Mouse (Mus musculus) embryonic facial prominence, embryonic 13.5 days (tissue): ENCODE results near the gene Efnb2. TPM values are rescaled to one million over a fixed set of nuclear protein-coding genes. Genes with fewer than 3 reads are reported as not detected.

Experiments
- ATAC-seq: fragments of 200-750 bp; cut with Nextera tagmentation; 2 replicates; pipeline ENCODE4 v1.8.0; 2017; ENCODE audit warnings: low read depth; ENCODE audit not compliant: insufficient number of reproducible peaks, insufficient read depth, low FRiP score, low TSS enrichment
- H3K27ac ChIP-seq: fragments of 300-500 bp; sonication (generic); 2 replicates; pipeline ENCODE4 v1.5.1; 2015; ENCODE audit warnings: moderate library complexity, mild to moderate bottlenecking, inconsistent platforms
- H3K27me3 ChIP-seq: fragments of 300-500 bp; sonication (generic); 2 replicates; pipeline ENCODE4 v1.6.1; 2015; ENCODE audit warnings: mild to moderate bottlenecking, inconsistent platforms
- H3K36me3 ChIP-seq: fragments of 300-500 bp; sonication (generic); 2 replicates; pipeline ENCODE4 v1.6.1; 2015; ENCODE audit warnings: mild to moderate bottlenecking, inconsistent platforms
- H3K4me1 ChIP-seq: fragments of 300-500 bp; sonication (generic); 2 replicates; pipeline ENCODE4 v1.6.1; 2015; ENCODE audit warnings: inconsistent platforms
- H3K4me2 ChIP-seq: fragments of 300-500 bp; sonication (generic); 2 replicates; pipeline ENCODE4 v1.6.1; 2015; ENCODE audit warnings: moderate library complexity, mild to moderate bottlenecking, inconsistent platforms
- H3K4me3 ChIP-seq: fragments of 300-500 bp; sonication (generic); 2 replicates; pipeline ENCODE4 v1.5.1; 2015; ENCODE audit warnings: mild to moderate bottlenecking, inconsistent platforms
- H3K9ac ChIP-seq: fragments of 300-500 bp; sonication (generic); 2 replicates; pipeline ENCODE4 v1.6.1; 2015; ENCODE audit warnings: mild to moderate bottlenecking, inconsistent platforms
- H3K9me3 ChIP-seq: fragments of 300-500 bp; sonication (generic); 2 replicates; pipeline ENCODE4 v1.6.1; 2016; ENCODE audit warnings: inconsistent platforms
- WGBS: fragments of 180-500 bp; shearing (Covaris S2); methylation state at CpG from one replicate; pipeline ENCODE4 v1.1.7; 2015; ENCODE audit warnings: mixed read lengths; 5-methylcytosine and 5-hydroxymethylcytosine counted together
- microRNA-seq: library from miRNA; unstranded; fragments of <30 nt; microRNA quantifications from one replicate; pipeline ENCODE4, GENCODE M21; 2016
- polyA plus RNA-seq: library from polyadenylated mRNA; unstranded; fragments of >200 nt; fragmentation: Nextera tagmentation; extraction: Ambion mirVana; gene quantifications from 2 replicates; pipeline ENCODE4 v1.2.1, GENCODE M21; 2015

Efnb2 gene
- polyA plus RNA-seq, 1 experiment from 2014 or later, result 37.1 TPM

GRCm38 (mm10) chr8:8577770-8578303, 83.2 kb downstream of the Efnb2 start:
- Histone ChIP-seq H3K4me3 (no peak overlapping the region), H3K36me3 (no peaks in the 10 kb centered on the region), H3K9me3 (no peaks in the 10 kb centered on the region), H3K27ac (no peak overlapping the region), H3K4me1 (0 out of 2 replicates have a peak, but pooled peaks cover 10% of the 10 kb centered on the region), H3K4me2 (no peak overlapping the region), H3K27me3 (no peaks in the 10 kb centered on the region), H3K9ac (no peak overlapping the region)
- WGBS, result 81% methylated on average over 11 of the region's 11 CpGs
- no peak; the same call in 1 of the 2 replicates for ATAC-seq

DNA sequence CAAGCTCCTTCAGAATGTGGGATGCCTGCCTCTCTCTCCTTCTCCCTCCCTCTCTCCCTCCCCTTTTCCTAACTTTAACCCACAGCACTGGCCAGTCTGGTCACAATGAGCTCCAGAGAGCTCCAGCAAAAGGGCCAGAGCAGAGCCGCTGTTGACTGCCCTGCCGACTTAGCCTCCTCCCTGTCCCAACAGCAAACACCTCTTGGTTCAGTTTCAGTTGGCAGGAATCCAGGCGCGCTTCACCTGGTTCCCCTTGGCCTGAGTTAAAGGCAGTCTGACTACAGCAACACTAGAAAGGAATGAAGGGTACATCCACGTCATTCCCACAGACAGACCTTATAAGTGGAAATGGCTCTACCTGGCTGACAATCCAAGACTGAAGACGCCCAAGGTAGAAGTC, 84.2 kb downstream of the Efnb2 start:
- no peak overlapping the region for H3K4me3 ChIP-seq
- ATAC-seq, result no peak
- no peak overlapping the region for H3K9ac ChIP-seq
- 0 out of 2 replicates have a peak, but pooled peaks cover 10% of the 10 kb centered on the region for H3K4me1 ChIP-seq
- H3K36me3 ChIP-seq, result no peaks in the 10 kb centered on the region
- 86% methylated on average over 6 of the region's 6 CpGs for WGBS
- H3K27ac ChIP-seq, result no peak overlapping the region
- H3K27me3 ChIP-seq, result no peaks in the 10 kb centered on the region
- H3K9me3 ChIP-seq, result no peaks in the 10 kb centered on the region
- no peak overlapping the region for H3K4me2 ChIP-seq

GRCm38 (mm10) chr8:8576286-8576685, 84.8 kb downstream of the Efnb2 start:
- H3K27ac ChIP-seq, result no peak overlapping the region
- ATAC-seq, result no peak
- no peaks in the 10 kb centered on the region for H3K36me3 ChIP-seq
- 0 out of 2 replicates have a peak, but pooled peaks cover 10% of the 10 kb centered on the region for H3K4me1 ChIP-seq
- no peaks in the 10 kb centered on the region for H3K27me3 ChIP-seq
- H3K9me3 ChIP-seq, result no peaks in the 10 kb centered on the region
- H3K4me2 ChIP-seq, result no peak overlapping the region
- H3K4me3 ChIP-seq, result no peak overlapping the region
- 58% methylated on average over 6 of the region's 6 CpGs for WGBS
- H3K9ac ChIP-seq, result no peak overlapping the region

GRCm38 (mm10) chr8:8574521-8575499, 86.2 kb downstream of the Efnb2 start:
- 41% methylated on average over 19 of the region's 19 CpGs for WGBS
- Histone ChIP-seq H3K4me2 (no peak overlapping the region), H3K9me3 (no peaks in the 10 kb centered on the region), H3K4me3 (no peak overlapping the region), H3K4me1 (0 out of 2 replicates have a peak, but pooled peaks cover 10% of the 10 kb centered on the region), H3K27me3 (no peaks in the 10 kb centered on the region), H3K36me3 (no peaks in the 10 kb centered on the region), H3K27ac (no peak overlapping the region), H3K9ac (no peak overlapping the region)
- ATAC-seq, result no peak

DNA sequence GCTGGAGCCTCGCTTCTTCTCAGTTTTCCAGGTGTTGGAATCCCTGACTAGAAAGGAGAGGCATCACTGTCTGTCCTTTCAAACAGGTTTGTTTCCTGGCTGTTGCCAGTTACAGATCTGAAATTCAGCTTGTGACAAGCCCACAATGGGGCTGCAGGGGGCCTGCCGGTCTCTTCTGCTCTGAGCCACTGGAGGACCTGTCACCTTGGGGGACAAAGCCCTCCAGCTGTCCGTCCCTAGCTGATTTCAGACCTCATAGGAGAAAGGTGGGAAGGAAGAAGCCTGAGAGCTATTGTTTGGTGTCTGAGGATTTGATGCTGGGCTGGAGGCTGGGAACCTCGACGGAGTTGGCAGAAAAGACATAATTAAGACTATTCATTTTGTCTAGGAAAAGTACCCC, 88.8 kb downstream of the Efnb2 start:
- H3K4me2 ChIP-seq, result no peak overlapping the region
- H3K27me3 ChIP-seq, result no peaks in the 10 kb centered on the region
- no peak overlapping the region for H3K27ac ChIP-seq
- no peak overlapping the region for H3K9ac ChIP-seq
- no peaks in the 10 kb centered on the region for H3K36me3 ChIP-seq
- 25% methylated on average over 5 of the region's 5 CpGs for WGBS
- 0 out of 2 replicates have a peak, but pooled peaks cover 10% of the 10 kb centered on the region for H3K4me1 ChIP-seq
- no peak for ATAC-seq
- no peak overlapping the region for H3K4me3 ChIP-seq
- no peaks in the 10 kb centered on the region for H3K9me3 ChIP-seq

DNA sequence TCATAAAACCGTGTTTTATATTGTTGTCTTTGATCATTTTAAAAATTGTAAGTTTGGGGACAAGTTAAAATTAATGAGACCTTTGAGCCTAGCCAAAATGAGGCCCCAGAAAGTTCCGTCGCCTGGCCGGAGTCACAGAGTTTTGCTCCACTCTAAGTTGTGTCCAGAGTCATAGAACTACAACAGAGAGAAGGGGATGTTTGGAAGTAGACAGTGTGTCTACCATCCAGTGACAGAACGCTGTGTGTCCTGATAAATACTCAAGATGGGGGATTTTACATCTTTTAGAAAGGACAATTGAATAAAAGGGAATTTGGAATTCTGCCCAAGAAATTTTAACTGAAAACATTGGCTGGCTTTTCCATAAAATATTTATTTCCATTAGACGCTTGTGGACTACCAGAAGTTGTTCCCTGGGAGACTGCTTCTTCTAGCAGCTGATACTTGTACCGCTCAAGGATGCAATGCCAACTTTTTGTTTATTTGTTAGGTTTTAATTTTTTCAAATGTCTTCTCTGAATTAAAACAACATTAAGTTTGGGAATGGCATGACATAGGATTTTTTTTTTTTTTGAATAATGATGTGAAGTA, 89.3 kb downstream of the Efnb2 start:
- no peak overlapping the region for H3K9ac ChIP-seq
- 84% methylated on average over 7 of the region's 7 CpGs for WGBS
- H3K4me2 ChIP-seq, result no peak overlapping the region
- no peaks in the 10 kb centered on the region for H3K27me3 ChIP-seq
- no peaks in the 10 kb centered on the region for H3K9me3 ChIP-seq
- no peak overlapping the region for H3K4me3 ChIP-seq
- 0 out of 2 replicates have a peak, but pooled peaks cover 10% of the 10 kb centered on the region for H3K4me1 ChIP-seq
- no peaks in the 10 kb centered on the region for H3K36me3 ChIP-seq
- no peak overlapping the region for H3K27ac ChIP-seq
- ATAC-seq, result no peak

DNA sequence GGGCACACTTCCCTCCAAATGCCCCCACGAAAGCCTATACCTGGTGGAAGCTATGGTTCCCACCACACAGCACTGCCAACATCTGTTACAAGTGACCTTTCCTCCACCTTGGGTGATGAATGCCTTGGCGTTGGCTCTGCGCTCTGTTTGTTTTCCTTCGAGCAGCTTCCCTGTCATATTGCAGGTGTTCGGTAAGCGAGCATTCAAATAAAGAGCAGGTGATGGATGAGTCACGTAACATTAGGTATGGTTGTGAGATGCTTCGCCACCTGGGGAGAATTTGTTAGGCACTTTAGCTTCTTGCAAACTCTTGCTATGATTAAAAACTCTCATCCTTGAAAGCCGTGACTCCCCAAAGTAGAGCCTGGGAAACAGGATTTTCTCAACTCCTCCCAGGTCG, 91.8 kb downstream of the Efnb2 start:
- H3K4me3 ChIP-seq, result no peak overlapping the region
- no peaks in the 10 kb centered on the region for H3K4me1 ChIP-seq
- no peak overlapping the region for H3K4me2 ChIP-seq
- ATAC-seq, result no peak
- no peaks in the 10 kb centered on the region for H3K36me3 ChIP-seq
- no peak overlapping the region for H3K27ac ChIP-seq
- H3K9me3 ChIP-seq, result no peaks in the 10 kb centered on the region
- no peak overlapping the region for H3K9ac ChIP-seq
- no peaks in the 10 kb centered on the region for H3K27me3 ChIP-seq
- WGBS, result 80% methylated on average over 10 of the region's 10 CpGs

- no peaks in the 10 kb centered on the region for H3K36me3 ChIP-seq
- ATAC-seq, result no peak
- H3K4me1 ChIP-seq, result no peaks in the 10 kb centered on the region
- 87% methylated on average over 9 of the region's 9 CpGs for WGBS
- H3K27ac ChIP-seq, result no peak overlapping the region
- H3K9ac ChIP-seq, result no peak overlapping the region
- no peaks in the 10 kb centered on the region for H3K27me3 ChIP-seq
- H3K4me3 ChIP-seq, result no peak overlapping the region
- no peaks in the 10 kb centered on the region for H3K9me3 ChIP-seq
- H3K4me2 ChIP-seq, result no peak overlapping the region
Observed at GRCm38 (mm10) chr8:8568215-8568773, 92.7 kb downstream of the Efnb2 start.

Small RNA genes within 50 kb of the gene (microRNA-seq; reads per million reads assigned to microRNA genes)
- gene Mir7654, result 7.2 reads per million, percentile 24 among the genes with 10 or more reads in this experiment

Other genes starting within 250 kb of the Efnb2 start
- 184 and 194 TPM in 2 replicates for gene Arglu1, start 29.3 kb upstream of the Efnb2 start, polyA plus RNA-seq